In the genomic region with DNA sequence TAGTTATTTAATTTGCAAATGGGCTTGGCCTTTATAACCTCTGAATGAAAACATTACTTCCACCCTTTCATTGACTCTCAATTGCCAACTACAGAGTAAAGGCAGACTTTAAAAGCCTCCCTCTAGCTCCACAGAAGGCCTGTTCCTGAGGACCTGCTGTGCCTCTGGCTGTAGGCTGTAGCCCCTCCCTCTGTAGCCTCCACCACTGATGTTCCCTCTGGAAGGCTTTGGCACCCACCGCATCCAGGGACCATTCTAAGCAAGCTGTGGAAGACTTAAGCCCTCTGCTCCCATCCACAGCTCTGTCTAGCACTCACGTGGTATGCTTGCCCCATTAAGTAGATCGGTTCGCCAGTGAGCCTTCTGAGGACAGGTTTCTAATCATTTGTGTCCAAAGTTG, we compare ENCODE assay signal across 11 mouse cellular contexts.
"Had no signal": no experiment of that assay in that cellular context is flagged by ENCODE, and none has a peak within 500 bp of the region (broad histone marks: within the 10 kb centered on the region; RNA-seq: fewer than 3 reads in every experiment).

No protein-coding gene starts in this region.

- H3K27ac ChIP-seq: limb, embryonic 15.5 days; liver, embryonic 14.5 days; macrophage; midbrain, embryonic 13.5 days had no signal

- H3K4me2 ChIP-seq: limb, embryonic 12.5 days; limb, embryonic 15.5 days; liver, embryonic 11.5 days; lung, embryonic 14.5 days; midbrain, embryonic 13.5 days had no signal

- H3K27me3 ChIP-seq: limb, embryonic 15.5 days had no signal

- H3K4me3 ChIP-seq: limb, embryonic 12.5 days; limb, embryonic 15.5 days; midbrain, embryonic 13.5 days had no signal

- H3K9me3 ChIP-seq: limb, embryonic 12.5 days; limb, embryonic 15.5 days; midbrain, embryonic 13.5 days had no signal

- DNase-seq: left cerebral cortex, postnatal 4 days; liver, postnatal 0 days; lung, embryonic 14.5 days; thymus, adult 18-20 months; thymus, postnatal 36 days had no signal

- H3K36me3 ChIP-seq: limb, embryonic 12.5 days; limb, embryonic 15.5 days; midbrain, embryonic 13.5 days had no signal

- H3K9ac ChIP-seq: limb, embryonic 12.5 days; limb, embryonic 15.5 days; liver, embryonic 14.5 days; liver, postnatal 0 days; lung, embryonic 14.5 days; midbrain, embryonic 13.5 days had no signal

- ATAC-seq: liver, postnatal 0 days; midbrain, embryonic 13.5 days had no signal
